ENCODE assay signal across 19 mouse cellular contexts in the genomic region with DNA sequence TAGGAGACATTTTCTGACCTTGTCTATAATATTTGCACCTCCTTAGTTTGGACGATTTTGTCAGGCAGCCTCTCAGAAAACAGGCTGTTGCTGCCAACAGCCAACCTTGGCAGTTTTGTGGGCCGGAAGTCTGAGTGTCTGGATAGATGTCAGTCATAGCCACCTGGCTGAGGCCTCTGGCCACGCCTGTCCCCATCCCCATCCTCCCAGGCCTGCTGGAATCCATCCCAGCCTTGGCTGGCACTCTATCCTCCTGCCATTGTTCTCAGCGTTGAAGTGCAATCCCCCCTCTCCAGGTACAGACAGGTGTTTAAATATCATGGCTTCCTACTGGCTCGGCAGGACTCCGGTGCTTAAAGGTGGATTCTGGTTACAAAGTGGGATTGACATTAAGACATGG. TPM values are rescaled to one million over a fixed set of nuclear protein-coding genes. Genes with fewer than 3 reads are reported as not detected.
DNase-seq lines count a peak whose midpoint lies in the region; ATAC-seq lines count a peak whose summit lies in the region.
"Had no signal": no experiment of that assay in that cellular context is flagged by ENCODE, and none has a peak within 500 bp of the region (broad histone marks: within the 10 kb centered on the region; RNA-seq: fewer than 3 reads in every experiment).

No protein-coding gene starts in this region.

- DNase-seq in cerebellum, adult 11-12 months: peak; percentile 33
- DNase-seq in ovary, postnatal 36 days (ENCODE audit: low spot score): peak; percentile 33
- DNase-seq in ovary, adult 18-20 months (ENCODE audit: low spot score): no peak
- DNase-seq in cerebellum, postnatal 14 days: peak; percentile 69 to 70
- no peak for DNase-seq in left cerebral cortex, adult 11 months (ENCODE audit: low spot score)
- no peak for DNase-seq in layer of hippocampus, adult 8-10 months (ENCODE audit: low spot score in 2 of 2)
- DNase-seq: adrenal gland, adult 8-10 months; gastrocnemius, postnatal 14 days; heart, postnatal 36 days; kidney, postnatal 14 days; liver, postnatal 0 days; thymus, postnatal 4 days had no signal

- ATAC-seq in cerebellum, adult (ENCODE audit: insufficient number of reproducible peaks, low FRiP score, low TSS enrichment): no peak
- ATAC-seq: forebrain, embryonic 14.5 days; intestine, embryonic 16.5 days; liver, embryonic 12.5 days; liver, postnatal 0 days; lung, postnatal 0 days; midbrain, embryonic 13.5 days had no signal

RNA-seq across cellular contexts. Expression of gene Ass1, which starts 41.3 kb away (rescaled TPM):
- 10 to 100 TPM; 35.1 to 46.8 (median 38.7) TPM for total RNA-seq in layer of hippocampus, adult 8-10 months (2022)
- total RNA-seq: G1E had no signal

Comparison
In these comparisons a context has a peak if more than half of its experiments do, and no peak if none do; other contexts are left out.
1. DNase-seq: peak in cerebellum, adult 11-12 months (single experiment), ovary, postnatal 36 days (single experiment) and cerebellum, postnatal 14 days (2 of 2); none in ovary, adult 18-20 months (single experiment), left cerebral cortex, adult 11 months (single experiment) and layer of hippocampus, adult 8-10 months (0 of 2).